Mouse (Mus musculus) G1E (cell line): ENCODE results near the gene Ccr1l1. TPM values are rescaled to one million over a fixed set of nuclear protein-coding genes. Genes with fewer than 3 reads are reported as not detected.
"Not testable (repeated sequence)": the region's sequence is repeated elsewhere in the genome, so short reads cannot be mapped to it uniquely, and the experiment has no call there.

ENCODE experiments used
- ATAC-seq: 2 replicates; pipeline ENCODE4 v1.8.0; 2016; ENCODE audit warnings: mild to moderate bottlenecking; ENCODE audit not compliant: insufficient number of reproducible peaks, poor library complexity, low FRiP score, severe bottlenecking; ENCODE audit errors: extremely low read depth
- DNase-seq: peaks from one replicate; pipeline ENCODE4 v3.0.0; 2012; ENCODE audit warnings: low spot score
- H3K27me3 ChIP-seq: 2 replicates; pipeline ENCODE4 v1.6.1; 2012; ENCODE audit warnings: mild to moderate bottlenecking, low read length, inconsistent platforms; ENCODE audit not compliant: insufficient read depth
- H3K36me3 ChIP-seq: replicated peaks from 2 replicates; pipeline ENCODE3; 2012; ENCODE audit warnings: mild to moderate bottlenecking, inconsistent platforms
- H3K4me1 ChIP-seq: 2 replicates; pipeline ENCODE4 v1.6.1; 2012; ENCODE audit warnings: low read depth, low read length, inconsistent platforms, mixed read lengths; ENCODE audit not compliant: insufficient read depth
- H3K4me3 ChIP-seq: 2 replicates; pipeline ENCODE4 v1.5.1; 2012; ENCODE audit warnings: low read depth, mild to moderate bottlenecking, inconsistent platforms, low read length, moderate library complexity, mixed read lengths
- H3K9me3 ChIP-seq: replicated peaks from 2 replicates; pipeline ENCODE4 v1.6.1; 2012; ENCODE audit warnings: inconsistent platforms
- CTCF ChIP-seq: IDR thresholded peaks from 2 replicates; pipeline ENCODE4 v1.5.1; 2012; ENCODE audit warnings: low read depth, low read length, inconsistent platforms, mixed read lengths
- GATA1 ChIP-seq: IDR thresholded peaks from 2 replicates; pipeline ENCODE4 v1.6.1; 2012; ENCODE audit warnings: borderline replicate concordance, low read length, inconsistent platforms, mixed read lengths
- GATA2 ChIP-seq: IDR thresholded peaks from 2 replicates; pipeline ENCODE4 v1.6.1; 2012; ENCODE audit warnings: low read depth, low read length, inconsistent platforms, borderline replicate concordance
- POLR2AphosphoS5 ChIP-seq: IDR thresholded peaks from 2 replicates; pipeline ENCODE4 v1.6.1; 2012; ENCODE audit warnings: low read depth, low read length, inconsistent platforms; ENCODE audit not compliant: insufficient replicate concordance
- TAL1 ChIP-seq: conservative IDR thresholded peaks from 2 replicates; pipeline ENCODE4 v1.6.1; 2012; ENCODE audit warnings: low read depth, low read length, inconsistent platforms, mixed read lengths
- polyA plus RNA-seq: library from polyadenylated mRNA; stranded (reverse); fragments of >175 nt; gene quantifications from 2 replicates; pipeline ENCODE4 v1.2.3, GENCODE M21; 2012
- total RNA-seq, 2 experiments: library from RNA; stranded (forward) in 1 of 2; stranded (reverse) in 1 of 2; fragments of 200-1000 nt in 1 of 2; fragments of >200 nt in 1 of 2; fragmentation: Nextera tagmentation in 1 of 2; gene quantifications; 2 replicates each; pipeline ENCODE4 v1.2.3; 2014 to 2017

The Ccr1l1 gene
- total and polyA plus RNA-seq, 3 experiments = 0.11 TPM; not detected in 2

GRCm38 (mm10) chr9:123981909-123982308 lies 3.7 kb upstream of the Ccr1l1 start:
- H3K4me3 ChIP-seq = no peak overlapping the region
- H3K36me3 ChIP-seq = no peaks in the 10 kb centered on the region
- no peaks in the 10 kb centered on the region for H3K27me3 ChIP-seq
- no peaks in the 10 kb centered on the region for H3K9me3 ChIP-seq
- ATAC-seq (peak; percentile 80), DNase-seq (peak; percentile 65)
- H3K4me1 ChIP-seq = peaks cover 66% of the 10 kb centered on the region
- TF ChIP-seq TAL1 (peak; percentile 99), GATA1 (no peak), CTCF (no peak), GATA2 (0 out of 2 replicates have a peak, but pooled peaks have one; percentile 33), POLR2AphosphoS5 (no peak)

- peaks cover 59% of the 10 kb centered on the region for H3K4me1 ChIP-seq
- H3K36me3 ChIP-seq = not testable (repeated sequence)
- peak; percentile 54 for ATAC-seq
These were observed 2.8 kb upstream of the Ccr1l1 start for GRCm38 (mm10) chr9:123980858-123981475.

DNA sequence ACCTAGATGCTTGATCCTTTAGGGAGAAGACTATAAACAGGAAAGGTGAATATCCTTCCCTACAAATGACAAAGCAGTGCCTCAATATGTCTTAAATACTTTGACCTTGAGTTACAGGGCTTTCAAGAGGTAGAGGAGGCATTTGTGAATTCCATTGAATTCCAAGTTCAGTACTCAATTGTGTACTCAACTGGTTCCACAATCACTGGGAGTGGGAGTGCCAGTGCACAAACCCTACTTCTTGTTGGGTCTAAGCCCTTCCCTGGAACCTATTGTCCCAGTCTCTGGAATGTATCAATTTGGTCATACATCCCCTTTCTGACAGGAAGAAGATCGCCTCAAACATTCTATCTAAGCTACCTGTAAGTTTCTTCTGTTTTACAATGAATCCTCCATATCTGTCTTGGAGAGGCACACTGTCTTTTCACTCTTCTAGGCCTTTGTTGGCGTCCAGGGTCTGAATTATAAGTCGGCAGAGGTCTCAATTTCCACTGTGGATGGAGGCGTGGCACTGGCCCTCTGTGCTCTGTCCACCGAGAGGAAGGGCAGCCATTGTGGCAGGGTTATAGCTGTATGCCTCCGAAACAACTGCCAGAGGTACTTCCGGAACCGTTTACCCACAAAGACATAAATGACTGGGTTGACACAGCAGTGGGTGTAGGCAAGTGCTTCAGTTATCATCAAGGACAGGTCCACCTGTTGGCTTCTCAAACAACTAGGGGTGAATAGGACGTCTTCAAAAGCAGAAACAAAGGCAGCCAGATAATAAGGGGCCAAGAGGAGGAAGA lies 1.1 kb downstream of the Ccr1l1 start:
- TF ChIP-seq GATA1 = no peak
- TF ChIP-seq GATA2 = no peak
- TF ChIP-seq POLR2AphosphoS5 = no peak
- no peak for TF ChIP-seq CTCF
- TF ChIP-seq TAL1 = no peak
- no peak for DNase-seq

More at GRCm38 (mm10) chr9:123980858-123981475, 2.8 kb upstream of the Ccr1l1 start:
- not testable (repeated sequence) for H3K4me3 ChIP-seq, H3K27me3 ChIP-seq, H3K9me3 ChIP-seq, DNase-seq

DNA sequence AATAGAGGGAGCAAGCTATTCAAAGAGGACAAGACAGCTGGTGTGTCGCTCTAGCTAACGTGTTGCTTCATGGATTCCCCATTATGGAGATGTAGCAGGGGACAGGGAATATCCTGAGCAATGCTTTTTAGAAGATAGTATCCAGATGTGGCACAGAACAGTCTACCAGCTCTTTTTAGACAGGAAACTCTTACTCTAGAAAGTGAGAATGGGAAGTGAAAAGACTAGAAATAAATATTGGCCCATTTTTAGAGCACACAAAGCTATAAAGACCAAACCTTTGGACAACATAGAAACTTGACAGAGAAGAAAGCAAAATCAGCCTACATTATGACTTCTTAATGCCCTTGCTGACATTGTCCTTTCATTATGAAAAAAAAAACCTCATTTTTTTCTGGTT lies 2.6 kb downstream of the Ccr1l1 start:
- Histone ChIP-seq H3K36me3 (no peaks in the 10 kb centered on the region), H3K4me1 (peaks cover 19% of the 10 kb centered on the region; the same call in 1 of the 2 replicates), H3K27me3 (no peaks in the 10 kb centered on the region), H3K4me3 (no peak overlapping the region), H3K9me3 (no peaks in the 10 kb centered on the region)
- no peak for DNase-seq
- TF ChIP-seq POLR2AphosphoS5 (no peak), GATA2 (no peak), CTCF (no peak), GATA1 (no peak), TAL1 (no peak)
- no peak for ATAC-seq

More for the DNA sequence above, 1.1 kb downstream of the Ccr1l1 start:
- H3K9me3 ChIP-seq = no peaks in the 10 kb centered on the region
- no peak overlapping the region for H3K4me3 ChIP-seq
- H3K4me1 ChIP-seq = peaks cover 28% of the 10 kb centered on the region
- H3K27me3 ChIP-seq = no peaks in the 10 kb centered on the region
- no peaks in the 10 kb centered on the region for H3K36me3 ChIP-seq
- ATAC-seq = no peak

DNA sequence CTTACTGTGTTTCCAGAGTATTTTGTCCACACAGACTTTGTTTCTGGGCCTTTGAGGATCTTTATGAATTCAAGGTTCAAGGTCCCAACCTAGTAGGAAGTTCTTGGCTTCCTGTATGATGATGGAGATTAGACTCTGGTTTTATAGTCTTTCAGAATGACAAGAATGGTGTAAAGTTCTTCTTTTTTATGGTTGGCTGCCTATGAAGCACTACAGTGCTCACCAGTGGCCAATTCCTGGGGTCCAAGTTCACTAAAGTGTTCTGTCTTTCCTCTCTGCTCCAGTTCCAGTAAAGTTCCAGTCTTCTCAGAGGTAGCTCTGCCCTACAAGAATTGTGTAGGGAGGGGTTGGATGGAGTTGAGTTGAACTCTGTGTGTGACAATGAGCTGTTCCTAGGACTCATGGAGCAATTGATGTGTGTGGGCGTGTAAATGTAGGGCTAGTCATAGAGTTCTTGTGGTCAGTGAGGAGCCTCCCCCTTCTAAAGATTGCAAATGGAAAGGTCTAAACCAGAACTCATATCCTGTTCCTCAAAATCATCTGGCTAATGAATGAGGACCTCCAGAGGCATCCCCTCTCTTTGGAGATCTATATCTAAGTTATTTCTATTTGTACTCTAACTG lies 9.8 kb downstream of the Ccr1l1 start, which contains the start of gene Ccr1:
Gene Ccr1 (minus strand): TSS at position 403 of the 623 bp plus-strand sequence.
- TF ChIP-seq TAL1 (no peak), GATA2 (no peak), CTCF (no peak), POLR2AphosphoS5 (no peak), GATA1 (no peak)
- H3K36me3 ChIP-seq = no peaks in the 10 kb centered on the region
- H3K4me1 ChIP-seq = peaks cover 27% of the 10 kb centered on the region
- DNase-seq (no peak), ATAC-seq (no peak)
- H3K4me3 ChIP-seq = no peak within 1 kb of the TSS
- H3K27me3 ChIP-seq = no peaks in the 10 kb centered on the region
- H3K9me3 ChIP-seq = no peaks in the 10 kb centered on the region

GRCm38 (mm10) chr9:123966858-123967495 lies 11.2 kb downstream of the Ccr1l1 start:
- ATAC-seq = peak; percentile 85
- H3K27me3 ChIP-seq, H3K9me3 ChIP-seq, DNase-seq, H3K4me3 ChIP-seq, H3K36me3 ChIP-seq: not testable (repeated sequence)
- peak; percentile 20; the same call in 1 of the 2 replicates for TF ChIP-seq TAL1
- H3K4me1 ChIP-seq = peaks cover 24% of the 10 kb centered on the region
